Mouse (Mus musculus): ENCODE data around the gene Pptc7. TPM values are rescaled to one million over a fixed set of nuclear protein-coding genes. Genes with fewer than 3 reads are reported as not detected.

Pptc7 gene
- polyA plus RNA-seq, 1 experiment from 2014 or later = 8.8 TPM

- Histone ChIP-seq H3K4me3 (no peak overlapping the region), H3K4me2 (replicated peaks) (no peak overlapping the region), H3K27me3 (no peaks in the 10 kb centered on the region), H3K27ac (no peak overlapping the region), H3K4me1 (no peaks in the 10 kb centered on the region), H3K9ac (no peak overlapping the region), H3K9me3 (no peaks in the 10 kb centered on the region), H3K36me3 (no peaks in the 10 kb centered on the region)
- WGBS = 71% methylated on average over 5 of the region's 5 CpGs
- ATAC-seq (ENCODE audit: low FRiP score, low read depth) = no peak
Observed at GRCm38 (mm10) chr5:122272821-122273220, 11.3 kb upstream of the Pptc7 start.

GRCm38 (mm10) chr5:122274785-122275184 is 9.4 kb upstream of the Pptc7 start:
- Histone ChIP-seq H3K4me2 (replicated peaks) (no peak overlapping the region), H3K9me3 (no peaks in the 10 kb centered on the region), H3K27ac (no peak overlapping the region), H3K27me3 (no peaks in the 10 kb centered on the region), H3K4me1 (no peaks in the 10 kb centered on the region), H3K4me3 (no peak overlapping the region), H3K9ac (no peak overlapping the region), H3K36me3 (no peaks in the 10 kb centered on the region)
- no peak for ATAC-seq (ENCODE audit: low FRiP score, low read depth)
- 34% methylated on average over 5 of the region's 5 CpGs for WGBS

- Histone ChIP-seq H3K36me3 (no peaks in the 10 kb centered on the region), H3K27ac (no peak overlapping the region), H3K9me3 (no peaks in the 10 kb centered on the region), H3K4me3 (no peak overlapping the region), H3K9ac (no peak overlapping the region), H3K4me2 (replicated peaks) (no peak overlapping the region), H3K4me1 (peaks cover 14% of the 10 kb centered on the region), H3K27me3 (0 out of 2 replicates have a peak, but pooled peaks cover 2% of the 10 kb centered on the region)
- 73% methylated on average over 7 of the region's 7 CpGs for WGBS
- no peak for ATAC-seq (ENCODE audit: low FRiP score, low read depth)
Observed at GRCm38 (mm10) chr5:122278946-122279345, 5.2 kb upstream of the Pptc7 start.

GRCm38 (mm10) chr5:122279799-122280421 is 4.3 kb upstream of the Pptc7 start:
- H3K36me3 ChIP-seq = no peaks in the 10 kb centered on the region
- H3K9ac ChIP-seq = no peak overlapping the region
- WGBS = 76% methylated on average over 12 of the region's 12 CpGs
- ATAC-seq (ENCODE audit: low FRiP score, low read depth) = no peak
- H3K4me1 ChIP-seq = peaks cover 14% of the 10 kb centered on the region
- no peak overlapping the region for H3K4me3 ChIP-seq
- H3K27me3 ChIP-seq = 0 out of 2 replicates have a peak, but pooled peaks cover 2% of the 10 kb centered on the region
- no peak overlapping the region for H3K4me2 ChIP-seq (replicated peaks)
- H3K9me3 ChIP-seq = no peaks in the 10 kb centered on the region
- H3K27ac ChIP-seq = no peak overlapping the region

- peaks cover 19% of the 10 kb centered on the region for H3K4me1 ChIP-seq
- H3K4me2 ChIP-seq (replicated peaks) = peak overlapping the region; percentile 47
- no peak overlapping the region for H3K9ac ChIP-seq
- WGBS = 38% methylated on average over 6 of the region's 6 CpGs
- H3K4me3 ChIP-seq = 0 out of 2 replicates have a peak overlapping the region, but pooled peaks have one; percentile 3
- no peaks in the 10 kb centered on the region for H3K36me3 ChIP-seq
- no peaks in the 10 kb centered on the region for H3K9me3 ChIP-seq
- ATAC-seq (ENCODE audit: low FRiP score, low read depth) = no peak
- 0 out of 2 replicates have a peak, but pooled peaks cover 2% of the 10 kb centered on the region for H3K27me3 ChIP-seq
- no peak overlapping the region for H3K27ac ChIP-seq
Observed at GRCm38 (mm10) chr5:122280422-122280826, 3.7 kb upstream of the Pptc7 start.

- 0 out of 2 replicates have a peak, but pooled peaks cover 2% of the 10 kb centered on the region for H3K27me3 ChIP-seq
- WGBS = 27% methylated on average over 19 of the region's 19 CpGs
- H3K27ac ChIP-seq = no peak overlapping the region
- peaks cover 24% of the 10 kb centered on the region for H3K4me1 ChIP-seq
- H3K9me3 ChIP-seq = no peaks in the 10 kb centered on the region
- no peak overlapping the region for H3K9ac ChIP-seq
- H3K4me3 ChIP-seq = 0 out of 2 replicates have a peak overlapping the region, but pooled peaks have one; percentile 3
- no peaks in the 10 kb centered on the region for H3K36me3 ChIP-seq
- peak overlapping the region; percentile 47 for H3K4me2 ChIP-seq (replicated peaks)
- ATAC-seq (ENCODE audit: low FRiP score, low read depth) = no peak
Observed at GRCm38 (mm10) chr5:122280827-122281462, 3.2 kb upstream of the Pptc7 start.

GRCm38 (mm10) chr5:122283828-122284182 is 360 bp upstream of the Pptc7 start:
- Histone ChIP-seq H3K36me3 (peaks cover 16% of the 10 kb centered on the region; the same call in 1 of the 2 replicates), H3K27ac (no peak overlapping the region), H3K4me1 (peaks cover 28% of the 10 kb centered on the region), H3K9ac (no peak overlapping the region), H3K27me3 (0 out of 2 replicates have a peak, but pooled peaks cover 2% of the 10 kb centered on the region), H3K4me3 (peak overlapping the region; percentile 96), H3K9me3 (no peaks in the 10 kb centered on the region), H3K4me2 (replicated peaks) (peak overlapping the region; percentile 38)
- 27% methylated on average over 2 of the region's 2 CpGs for WGBS
- ATAC-seq (ENCODE audit: low FRiP score, low read depth) = no peak

GRCm38 (mm10) chr5:122285029-122285766 is 1.0 kb downstream of the Pptc7 start:
- Histone ChIP-seq H3K27ac (no peak overlapping the region), H3K36me3 (peaks cover 22% of the 10 kb centered on the region; the same call in 1 of the 2 replicates), H3K4me2 (replicated peaks) (peak overlapping the region; percentile 100), H3K27me3 (0 out of 2 replicates have a peak, but pooled peaks cover 2% of the 10 kb centered on the region), H3K9ac (peak overlapping the region; percentile 88), H3K9me3 (0 out of 2 replicates have a peak, but pooled peaks cover 3% of the 10 kb centered on the region), H3K4me1 (peaks cover 26% of the 10 kb centered on the region), H3K4me3 (peak overlapping the region; percentile 96)
- under 1% methylated on average over 34 of the region's 34 CpGs for WGBS
- no peak for ATAC-seq (ENCODE audit: low FRiP score, low read depth)

GRCm38 (mm10) chr5:122285767-122286150 is 1.6 kb downstream of the Pptc7 start:
- 53% methylated on average over 7 of the region's 7 CpGs for WGBS
- Histone ChIP-seq H3K9me3 (0 out of 2 replicates have a peak, but pooled peaks cover 3% of the 10 kb centered on the region), H3K4me1 (peaks cover 20% of the 10 kb centered on the region), H3K4me2 (replicated peaks) (peak overlapping the region; percentile 100), H3K36me3 (peaks cover 22% of the 10 kb centered on the region; the same call in 1 of the 2 replicates), H3K9ac (peak overlapping the region; percentile 88), H3K4me3 (peak overlapping the region; percentile 96), H3K27me3 (no peaks in the 10 kb centered on the region), H3K27ac (no peak overlapping the region)
- no peak for ATAC-seq (ENCODE audit: low FRiP score, low read depth)

GRCm38 (mm10) chr5:122286191-122286590 is 2.0 kb downstream of the Pptc7 start:
- 0 out of 2 replicates have a peak overlapping the region, but pooled peaks have one; percentile 96 for H3K4me3 ChIP-seq
- H3K4me1 ChIP-seq = peaks cover 16% of the 10 kb centered on the region
- H3K9me3 ChIP-seq = 0 out of 2 replicates have a peak, but pooled peaks cover 3% of the 10 kb centered on the region
- no peak overlapping the region for H3K27ac ChIP-seq
- 88% methylated on average over 10 of the region's 10 CpGs for WGBS
- H3K9ac ChIP-seq = no peak overlapping the region
- no peak for ATAC-seq (ENCODE audit: low FRiP score, low read depth)
- H3K4me2 ChIP-seq (replicated peaks) = peak overlapping the region; percentile 100
- no peaks in the 10 kb centered on the region for H3K27me3 ChIP-seq
- peaks cover 22% of the 10 kb centered on the region; the same call in 1 of the 2 replicates for H3K36me3 ChIP-seq

- Histone ChIP-seq H3K27me3 (no peaks in the 10 kb centered on the region), H3K4me2 (replicated peaks) (no peak overlapping the region), H3K4me1 (peaks cover 17% of the 10 kb centered on the region), H3K4me3 (no peak overlapping the region), H3K9me3 (0 out of 2 replicates have a peak, but pooled peaks cover 3% of the 10 kb centered on the region), H3K36me3 (peaks cover 22% of the 10 kb centered on the region; the same call in 1 of the 2 replicates), H3K27ac (no peak overlapping the region), H3K9ac (no peak overlapping the region)
- WGBS = 87% methylated on average over 4 of the region's 4 CpGs
- ATAC-seq (ENCODE audit: low FRiP score, low read depth) = no peak
Observed at GRCm38 (mm10) chr5:122287026-122287425, 2.9 kb downstream of the Pptc7 start.
